23 mouse cellular contexts compared by ENCODE assay signal in the genomic region with DNA sequence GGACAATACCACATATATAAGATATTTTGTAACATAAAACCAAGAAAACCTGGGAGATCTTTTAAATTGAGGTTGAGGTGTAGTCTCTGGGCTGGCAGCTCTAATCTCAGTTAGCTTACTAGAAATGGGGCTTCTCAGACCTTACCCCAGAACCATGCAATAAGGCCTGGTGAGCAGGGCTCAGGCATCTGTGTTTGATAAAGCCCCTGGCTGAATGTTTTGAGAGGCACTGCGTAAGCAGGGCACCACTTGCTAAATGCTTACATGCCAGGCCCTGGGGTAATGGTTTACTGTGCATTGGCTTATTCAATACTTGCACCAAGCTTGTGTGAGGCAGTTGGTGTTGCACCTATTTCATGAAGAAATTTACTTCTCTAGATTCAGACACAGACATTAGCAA.
DNase-seq lines count a peak whose midpoint lies in the region; ATAC-seq and TF ChIP-seq lines count a peak whose summit lies in the region.
"Had no signal": no experiment of that assay in that cellular context is flagged by ENCODE, and none has a peak within 500 bp of the region (broad histone marks: within the 10 kb centered on the region; RNA-seq: fewer than 3 reads in every experiment).

No protein-coding gene starts in this region.

- no peak for TF ChIP-seq POLR2A in kidney, adult 2 months (IDR thresholded peaks at IDR 0.05; ENCODE audit: low read depth, low read length)

- no peak overlapping the region for H3K4me3 ChIP-seq in midbrain, embryonic 11.5 days (ENCODE audit: low read depth, low read length)
- no peak overlapping the region for H3K4me3 ChIP-seq in midbrain, embryonic 16.5 days (ENCODE audit: low read depth, low read length)
- H3K4me3 ChIP-seq in embryonic facial prominence, embryonic 13.5 days = no peak overlapping the region
- H3K4me3 ChIP-seq in limb, embryonic 11.5 days (ENCODE audit: low read depth, low read length) = no peak overlapping the region
- H3K4me3 ChIP-seq in kidney, adult 2 months (ENCODE audit: insufficient read depth, low read depth, low read length) = no peak overlapping the region
- H3K4me3 ChIP-seq: hindbrain, embryonic 12.5 days; layer of hippocampus, adult 2 months; lung, embryonic 15.5 days; midbrain, embryonic 12.5 days; neural tube, embryonic 13.5 days had no signal

- TF ChIP-seq CTCF in kidney, adult 2 months (conservative IDR thresholded peaks at IDR 0.05; ENCODE audit: insufficient read depth, insufficient read length, low read depth, low read length) = no peak

- H3K9ac ChIP-seq in midbrain, embryonic 11.5 days (ENCODE audit: low read length) = no peak overlapping the region
- H3K9ac ChIP-seq in midbrain, embryonic 16.5 days (ENCODE audit: low read depth, low read length) = no peak overlapping the region
- H3K9ac ChIP-seq in embryonic facial prominence, embryonic 13.5 days = no peak overlapping the region
- no peak overlapping the region for H3K9ac ChIP-seq in limb, embryonic 11.5 days (ENCODE audit: low read length)
- H3K9ac ChIP-seq: hindbrain, embryonic 12.5 days; lung, embryonic 15.5 days; midbrain, embryonic 12.5 days; neural tube, embryonic 13.5 days had no signal

- H3K27ac ChIP-seq in midbrain, embryonic 11.5 days (ENCODE audit: low read depth, low read length) = no peak overlapping the region
- H3K27ac ChIP-seq in midbrain, embryonic 16.5 days (ENCODE audit: low read length) = no peak overlapping the region
- peak overlapping the region; percentile 74 for H3K27ac ChIP-seq in embryonic facial prominence, embryonic 13.5 days
- H3K27ac ChIP-seq in limb, embryonic 11.5 days (replicated peaks; ENCODE audit: low read depth, low read length) = peak overlapping the region; percentile 67
- H3K27ac ChIP-seq in kidney, adult 2 months (ENCODE audit: insufficient read depth, low read depth, low read length) = no peak overlapping the region
- H3K27ac ChIP-seq: hindbrain, embryonic 12.5 days; layer of hippocampus, adult 2 months; midbrain, embryonic 12.5 days; neural tube, embryonic 13.5 days had no signal

- H3K9me3 ChIP-seq in midbrain, embryonic 11.5 days (ENCODE audit: control insufficient read depth, low read length) = no peaks in the 10 kb centered on the region
- no peaks in the 10 kb centered on the region for H3K9me3 ChIP-seq in midbrain, embryonic 16.5 days (replicated peaks; ENCODE audit: control insufficient read depth, low read length, poor library complexity, severe bottlenecking)
- H3K9me3 ChIP-seq in embryonic facial prominence, embryonic 13.5 days = no peaks in the 10 kb centered on the region
- H3K9me3 ChIP-seq in limb, embryonic 11.5 days (ENCODE audit: control insufficient read depth, low read length) = no peaks in the 10 kb centered on the region
- H3K9me3 ChIP-seq: hindbrain, embryonic 12.5 days; lung, embryonic 15.5 days; midbrain, embryonic 12.5 days; neural tube, embryonic 13.5 days had no signal

- no peak for ATAC-seq in midbrain, embryonic 11.5 days (ENCODE audit: low FRiP score)
- ATAC-seq in midbrain, embryonic 16.5 days = no peak
- ATAC-seq in embryonic facial prominence, embryonic 13.5 days (ENCODE audit: insufficient number of reproducible peaks, insufficient read depth, low FRiP score, low TSS enrichment, low read depth) = peak; percentile 62; the same call in 1 of the 2 replicates
- peak; percentile 28; the same call in 1 of the 2 replicates for ATAC-seq in limb, embryonic 11.5 days (ENCODE audit: insufficient number of reproducible peaks, low FRiP score, low TSS enrichment, low read depth)
- ATAC-seq: CD4-positive, CD25-positive, alpha-beta regulatory T cell, adult 4 months; forebrain, embryonic 16.5 days; intestine, embryonic 16.5 days had no signal

- peaks cover 3% of the 10 kb centered on the region; the same call in 1 of the 2 replicates for H3K4me1 ChIP-seq in midbrain, embryonic 11.5 days (ENCODE audit: control insufficient read depth, insufficient read depth, low read length)
- H3K4me1 ChIP-seq in midbrain, embryonic 16.5 days (ENCODE audit: control insufficient read depth, insufficient read depth, low read length) = no peaks in the 10 kb centered on the region
- H3K4me1 ChIP-seq in embryonic facial prominence, embryonic 13.5 days = peaks cover 36% of the 10 kb centered on the region
- H3K4me1 ChIP-seq in limb, embryonic 11.5 days (ENCODE audit: control insufficient read depth, insufficient read depth, low read length) = peaks cover 31% of the 10 kb centered on the region
- no peaks in the 10 kb centered on the region for H3K4me1 ChIP-seq in kidney, adult 2 months (ENCODE audit: control insufficient read depth, insufficient read depth, low read length)

- WGBS in midbrain, embryonic 11.5 days = 88% methylated on average over 1 of the region's 1 CpGs
- WGBS in midbrain, embryonic 16.5 days = 86% methylated on average over 1 of the region's 1 CpGs
- WGBS in embryonic facial prominence, embryonic 13.5 days = 14% methylated on average over 1 of the region's 1 CpGs
- 10% methylated on average over 1 of the region's 1 CpGs for WGBS in limb, embryonic 11.5 days
- 96% methylated on average over 1 of the region's 1 CpGs for WGBS in kidney, adult 2 months

- no peak overlapping the region for H3K4me2 ChIP-seq in midbrain, embryonic 11.5 days
- H3K4me2 ChIP-seq in midbrain, embryonic 16.5 days (ENCODE audit: low read length) = no peak overlapping the region
- H3K4me2 ChIP-seq in embryonic facial prominence, embryonic 13.5 days = no peak overlapping the region
- H3K4me2 ChIP-seq in limb, embryonic 11.5 days (ENCODE audit: low read depth, severe bottlenecking) = no peak overlapping the region
- H3K4me2 ChIP-seq: hindbrain, embryonic 12.5 days; liver, embryonic 11.5 days; lung, embryonic 15.5 days; midbrain, embryonic 12.5 days; neural tube, embryonic 13.5 days had no signal

- H3K27me3 ChIP-seq in midbrain, embryonic 11.5 days (ENCODE audit: control insufficient read depth, insufficient read depth, low read length) = no peaks in the 10 kb centered on the region
- H3K27me3 ChIP-seq in midbrain, embryonic 16.5 days (ENCODE audit: control insufficient read depth, insufficient read depth, low read depth, low read length) = no peaks in the 10 kb centered on the region
- H3K27me3 ChIP-seq in embryonic facial prominence, embryonic 13.5 days = no peaks in the 10 kb centered on the region
- H3K27me3 ChIP-seq in limb, embryonic 11.5 days (ENCODE audit: control insufficient read depth, insufficient read depth, low read length) = no peaks in the 10 kb centered on the region
- H3K27me3 ChIP-seq in kidney, adult 2 months (replicated peaks; ENCODE audit: control insufficient read depth, insufficient read depth, low read length) = no peaks in the 10 kb centered on the region
- H3K27me3 ChIP-seq: hindbrain, embryonic 12.5 days; lung, embryonic 15.5 days; midbrain, embryonic 12.5 days; neural tube, embryonic 13.5 days had no signal

- peak; percentile 45 for DNase-seq in midbrain, embryonic 11.5 days (ENCODE audit: low spot score, missing footprints)
- DNase-seq in limb, embryonic 11.5 days (ENCODE audit: low spot score) = peak; percentile 64
- DNase-seq in kidney, adult 8-10 months = no peak
- no peak for DNase-seq in adrenal gland, adult 18-20 months (ENCODE audit: low spot score in 2 of 2)
- no peak for DNase-seq in kidney, adult 2 months
- DNase-seq: adrenal gland, postnatal 25 days; cerebellum, adult 11-12 months; cerebellum, adult 9-11 months; gastrocnemius, postnatal 10 days; heart, postnatal 14 days; kidney, postnatal 25 days; lung, postnatal 36 days had no signal

- no peaks in the 10 kb centered on the region for H3K36me3 ChIP-seq in midbrain, embryonic 11.5 days (ENCODE audit: control insufficient read depth, insufficient read depth, low read length)
- H3K36me3 ChIP-seq in midbrain, embryonic 16.5 days (ENCODE audit: control insufficient read depth, insufficient read depth, low read length) = no peaks in the 10 kb centered on the region
- H3K36me3 ChIP-seq in embryonic facial prominence, embryonic 13.5 days = peaks cover 10% of the 10 kb centered on the region
- no peaks in the 10 kb centered on the region for H3K36me3 ChIP-seq in limb, embryonic 11.5 days (ENCODE audit: control insufficient read depth, insufficient read depth, low read length)
- no peaks in the 10 kb centered on the region for H3K36me3 ChIP-seq in kidney, adult 2 months (ENCODE audit: control insufficient read depth, insufficient read depth, low read length)
- H3K36me3 ChIP-seq: hindbrain, embryonic 12.5 days; midbrain, embryonic 12.5 days; neural tube, embryonic 13.5 days had no signal

Comparison
In these comparisons a context has a peak if more than half of its experiments do, and no peak if none do; other contexts are left out.
1. ATAC-seq: peak in embryonic facial prominence, embryonic 13.5 days (single experiment) and limb, embryonic 11.5 days (single experiment); none in midbrain, embryonic 11.5 days (single experiment) and midbrain, embryonic 16.5 days (single experiment).
2. DNase-seq: peak in midbrain, embryonic 11.5 days (single experiment) and limb, embryonic 11.5 days (single experiment); none in kidney, adult 8-10 months (0 of 2), adrenal gland, adult 18-20 months (0 of 2) and kidney, adult 2 months (single experiment).
3. H3K27ac ChIP-seq: peak in embryonic facial prominence, embryonic 13.5 days (single experiment) and limb, embryonic 11.5 days (single experiment); none in midbrain, embryonic 11.5 days (single experiment), midbrain, embryonic 16.5 days (single experiment) and kidney, adult 2 months (single experiment).